Mouse (Mus musculus) midbrain, embryonic 16.5 days (tissue): ENCODE measurements around the gene Mapk3. TPM values are rescaled to one million over a fixed set of nuclear protein-coding genes. Genes with fewer than 3 reads are reported as not detected.
"Not testable (repeated sequence)": the region's sequence is repeated elsewhere in the genome, so short reads cannot be mapped to it uniquely, and the experiment has no call there.

Source experiments
- ATAC-seq: fragments of 200-750 bp; cut with Nextera tagmentation; 2 replicates; pipeline ENCODE4 v1.8.0; 2017; ENCODE audit warnings: moderate TSS enrichment
- H3K27ac ChIP-seq: fragments of 300-500 bp; sonication (generic); 2 replicates; pipeline ENCODE4 v1.5.1; 2014; ENCODE audit warnings: mild to moderate bottlenecking, low read length, mixed read lengths
- H3K27me3 ChIP-seq: fragments of 300-500 bp; sonication (generic); 2 replicates; pipeline ENCODE4 v1.6.1; 2014; ENCODE audit warnings: low read depth, low read length, mixed read lengths; ENCODE audit not compliant: control insufficient read depth, insufficient read depth
- H3K36me3 ChIP-seq: fragments of 300-500 bp; sonication (generic); 2 replicates; pipeline ENCODE4 v1.6.1; 2014; ENCODE audit warnings: mild to moderate bottlenecking, low read length, moderate library complexity, mixed read lengths; ENCODE audit not compliant: control insufficient read depth, insufficient read depth
- H3K4me1 ChIP-seq: fragments of 300-500 bp; sonication (generic); 2 replicates; pipeline ENCODE4 v1.6.1; 2014; ENCODE audit warnings: mild to moderate bottlenecking, low read length, mixed read lengths; ENCODE audit not compliant: control insufficient read depth, insufficient read depth
- H3K4me2 ChIP-seq: fragments of 300-500 bp; sonication (generic); 2 replicates; pipeline ENCODE4 v1.6.1; 2014; ENCODE audit warnings: mild to moderate bottlenecking, low read length, mixed read lengths
- H3K4me3 ChIP-seq: fragments of 300-500 bp; sonication (generic); 2 replicates; pipeline ENCODE4 v1.5.1; 2014; ENCODE audit warnings: low read depth, mild to moderate bottlenecking, low read length, moderate library complexity, mixed read lengths
- H3K9ac ChIP-seq: fragments of 300-500 bp; sonication (generic); 2 replicates; pipeline ENCODE4 v1.6.1; 2014; ENCODE audit warnings: low read depth, low read length, mixed read lengths
- H3K9me3 ChIP-seq: fragments of 300-500 bp; sonication (generic); replicated peaks from 2 replicates; pipeline ENCODE4 v1.6.1; 2014; ENCODE audit warnings: mild to moderate bottlenecking, low read length, mixed read lengths; ENCODE audit not compliant: control insufficient read depth, poor library complexity, severe bottlenecking
- WGBS: fragments of 180-500 bp; shearing (Covaris S2); extraction: QIAGEN DNeasy Blood & Tissue Kit; methylation state at CpG from one replicate; pipeline ENCODE4 v1.1.7; 2014; 5-methylcytosine and 5-hydroxymethylcytosine counted together
- polyA plus RNA-seq: library from polyadenylated mRNA; unstranded; fragments of >200 nt; fragmentation: Nextera tagmentation; extraction: Ambion mirVana; gene quantifications from 2 replicates; pipeline ENCODE4 v1.2.1, GENCODE M21; 2015

Mapk3 gene
- polyA plus RNA-seq, 1 experiment from 2014 or later = 112 TPM

DNA sequence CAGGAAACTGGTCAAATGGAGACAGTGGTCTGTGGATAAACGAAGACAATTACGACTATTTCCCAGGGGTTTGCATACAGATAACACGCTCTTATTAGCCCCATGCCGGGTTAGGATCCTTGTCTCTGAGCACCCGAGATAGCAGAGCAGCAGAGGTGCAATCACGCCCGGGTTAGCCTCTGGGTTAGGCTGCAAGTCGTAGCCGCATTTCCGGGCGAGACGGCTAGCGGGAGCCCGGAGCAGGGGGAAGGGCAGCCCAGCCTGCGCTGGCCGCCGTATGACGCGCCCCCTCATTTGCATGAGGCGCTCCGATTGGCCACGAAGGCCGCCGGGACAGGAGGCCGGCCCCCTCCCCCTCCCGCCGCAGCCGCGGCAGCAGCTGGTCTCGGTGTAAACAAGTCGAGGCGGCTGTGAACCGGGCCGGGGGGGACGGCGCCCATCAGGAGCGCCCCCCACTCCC, 17.2 kb downstream of the Mapk3 start, which contains the start of gene Ypel3:
Ypel3 (plus strand) TSS at position 358 of the 460 bp plus-strand sequence.
- WGBS = under 1% methylated on average over 33 of the region's 37 CpGs
- peak within 1 kb of the TSS; percentile 91 for H3K27ac ChIP-seq
- H3K4me3 ChIP-seq = peak within 1 kb of the TSS; percentile 90
- peaks cover 32% of the 10 kb centered on the region for H3K4me1 ChIP-seq
- H3K36me3 ChIP-seq = no peaks in the 10 kb centered on the region
- peak within 1 kb of the TSS; percentile 96 for H3K9ac ChIP-seq
- H3K4me2 ChIP-seq = peak within 1 kb of the TSS; percentile 95
- ATAC-seq = peak; percentile 86
- H3K9me3 ChIP-seq = no peaks in the 10 kb centered on the region
- no peaks in the 10 kb centered on the region for H3K27me3 ChIP-seq

DNA sequence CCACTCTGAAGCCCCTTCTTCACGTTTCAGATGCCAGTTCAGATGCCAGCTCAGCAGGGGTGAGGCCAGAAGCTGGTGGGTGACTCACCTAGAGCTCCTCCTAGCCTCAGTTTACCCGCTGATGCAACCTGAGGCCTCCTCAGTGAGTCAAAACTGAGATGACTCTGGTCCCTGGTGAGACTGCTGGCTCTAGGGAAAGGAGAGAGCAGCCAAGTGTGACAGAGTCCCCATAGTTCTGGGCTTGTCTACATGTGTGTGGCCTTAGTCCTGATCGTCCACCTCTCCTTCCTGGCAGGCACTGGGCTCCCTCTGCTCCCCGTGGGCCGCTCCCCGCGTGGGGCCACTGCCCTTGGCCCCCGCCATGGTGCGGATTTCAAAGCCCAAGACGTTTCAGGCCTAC, 18.1 kb downstream of the Mapk3 start:
- no peak; the same call in 1 of the 2 replicates for ATAC-seq
- peak overlapping the region; percentile 96 for H3K9ac ChIP-seq

DNA sequence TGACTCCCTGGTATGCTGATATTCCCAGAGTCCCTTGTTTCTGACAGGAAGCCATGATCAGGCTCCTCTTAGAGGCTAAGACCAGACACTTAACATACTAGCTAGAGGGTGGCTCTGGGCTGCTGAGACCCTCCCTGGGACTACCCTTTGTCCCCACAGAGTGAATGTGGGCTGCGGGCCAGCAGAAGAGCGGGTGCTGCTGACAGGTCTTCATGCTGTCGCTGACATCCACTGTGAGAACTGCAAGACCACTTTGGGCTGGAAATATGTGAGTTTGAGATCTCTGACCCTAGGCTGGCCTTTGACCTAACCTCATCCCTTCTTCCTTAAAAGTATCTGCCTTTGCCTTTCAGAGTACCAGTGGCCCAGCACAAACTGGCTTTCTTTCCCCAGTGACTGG, 18.7 kb downstream of the Mapk3 start:
- Histone ChIP-seq H3K4me2 (peak overlapping the region; percentile 95; the same call in 1 of the 2 replicates), H3K27ac (no peak overlapping the region), H3K9ac (peak overlapping the region; percentile 96; the same call in 1 of the 2 replicates), H3K4me1 (peaks cover 32% of the 10 kb centered on the region), H3K27me3 (no peaks in the 10 kb centered on the region), H3K9me3 (no peaks in the 10 kb centered on the region), H3K4me3 (no peak overlapping the region), H3K36me3 (no peaks in the 10 kb centered on the region)
- WGBS = 74% methylated on average over 3 of the region's 3 CpGs
- ATAC-seq = no peak

More for the DNA sequence above, 18.1 kb downstream of the Mapk3 start:
- 37% methylated on average over 10 of the region's 10 CpGs for WGBS
- peak overlapping the region; percentile 90 for H3K4me3 ChIP-seq
- no peaks in the 10 kb centered on the region for H3K9me3 ChIP-seq
- H3K4me2 ChIP-seq = peak overlapping the region; percentile 95
- no peaks in the 10 kb centered on the region for H3K27me3 ChIP-seq
- H3K4me1 ChIP-seq = peaks cover 32% of the 10 kb centered on the region
- H3K27ac ChIP-seq = peak overlapping the region; percentile 91
- H3K36me3 ChIP-seq = no peaks in the 10 kb centered on the region

DNA sequence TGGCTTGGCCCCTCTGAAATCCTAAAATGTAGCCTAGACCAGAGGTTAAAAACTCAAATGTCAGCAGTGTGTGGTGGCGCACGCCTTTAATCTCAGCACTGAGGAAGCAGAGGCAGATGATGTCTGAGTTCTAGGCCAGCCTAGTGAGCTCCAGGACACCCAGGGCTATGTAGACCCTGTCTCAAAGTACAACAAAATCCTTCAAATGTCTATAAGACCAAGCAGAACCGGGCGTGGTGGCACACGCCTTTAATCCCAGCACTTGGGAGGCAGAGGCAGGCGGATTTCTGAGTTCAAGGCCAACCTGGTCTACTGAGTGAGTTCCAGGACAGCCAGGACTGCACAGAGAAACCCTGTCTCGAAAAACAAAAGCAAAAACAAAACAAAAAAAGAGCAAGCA, 19.7 kb downstream of the Mapk3 start:
- H3K9ac ChIP-seq, H3K9me3 ChIP-seq, H3K27me3 ChIP-seq, H3K4me3 ChIP-seq, H3K4me2 ChIP-seq, ATAC-seq, H3K27ac ChIP-seq, H3K36me3 ChIP-seq: not testable (repeated sequence)
- WGBS = 86% methylated on average over 7 of the region's 7 CpGs
- peaks cover 32% of the 10 kb centered on the region for H3K4me1 ChIP-seq

DNA sequence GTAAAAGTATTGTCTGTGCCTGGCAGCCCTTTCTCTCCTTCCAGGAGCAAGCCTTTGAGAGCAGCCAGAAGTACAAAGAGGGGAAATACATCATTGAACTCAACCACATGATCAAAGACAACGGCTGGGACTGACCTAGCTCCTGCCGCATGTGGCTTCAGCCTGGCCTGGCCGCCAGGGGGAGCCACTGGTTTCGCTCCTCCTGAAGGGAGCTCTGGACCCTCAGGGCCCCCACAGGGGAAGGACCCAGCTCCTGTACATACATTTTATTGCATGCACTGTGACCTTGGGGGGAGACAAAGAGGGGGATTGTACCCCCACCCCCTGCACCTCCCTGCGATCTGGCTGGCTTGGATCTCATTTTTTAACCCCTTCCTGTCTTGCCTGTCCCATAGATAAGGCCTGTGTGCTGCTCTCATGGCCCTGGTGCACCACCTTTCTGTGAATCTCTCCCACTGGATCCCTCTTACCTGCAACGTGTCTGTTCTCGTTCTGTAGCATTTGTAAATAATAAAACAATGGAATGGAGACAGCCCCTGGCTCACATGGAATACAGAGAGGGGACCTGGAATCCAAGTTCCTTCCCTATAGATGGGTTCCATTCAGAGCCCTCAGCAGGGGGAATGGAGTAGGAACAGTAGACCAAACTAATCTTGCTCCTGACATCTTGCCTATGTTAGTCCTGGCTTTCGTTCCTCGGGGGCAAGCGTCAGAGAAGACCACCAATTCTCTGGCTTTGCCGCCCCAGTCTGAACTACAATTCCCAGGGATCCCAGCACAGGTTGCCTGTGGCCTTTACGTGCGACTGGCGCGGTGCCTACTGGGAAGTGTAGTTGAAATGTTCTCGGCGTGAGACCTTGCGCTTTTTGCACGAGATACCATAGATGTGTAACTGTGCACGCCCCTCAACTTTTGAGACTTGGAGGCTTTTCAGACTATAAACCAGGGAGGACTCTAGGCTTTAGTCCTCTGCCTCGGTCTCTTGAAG, 20.9 kb downstream of the Mapk3 start:
- peak; percentile 77 for ATAC-seq

DNA sequence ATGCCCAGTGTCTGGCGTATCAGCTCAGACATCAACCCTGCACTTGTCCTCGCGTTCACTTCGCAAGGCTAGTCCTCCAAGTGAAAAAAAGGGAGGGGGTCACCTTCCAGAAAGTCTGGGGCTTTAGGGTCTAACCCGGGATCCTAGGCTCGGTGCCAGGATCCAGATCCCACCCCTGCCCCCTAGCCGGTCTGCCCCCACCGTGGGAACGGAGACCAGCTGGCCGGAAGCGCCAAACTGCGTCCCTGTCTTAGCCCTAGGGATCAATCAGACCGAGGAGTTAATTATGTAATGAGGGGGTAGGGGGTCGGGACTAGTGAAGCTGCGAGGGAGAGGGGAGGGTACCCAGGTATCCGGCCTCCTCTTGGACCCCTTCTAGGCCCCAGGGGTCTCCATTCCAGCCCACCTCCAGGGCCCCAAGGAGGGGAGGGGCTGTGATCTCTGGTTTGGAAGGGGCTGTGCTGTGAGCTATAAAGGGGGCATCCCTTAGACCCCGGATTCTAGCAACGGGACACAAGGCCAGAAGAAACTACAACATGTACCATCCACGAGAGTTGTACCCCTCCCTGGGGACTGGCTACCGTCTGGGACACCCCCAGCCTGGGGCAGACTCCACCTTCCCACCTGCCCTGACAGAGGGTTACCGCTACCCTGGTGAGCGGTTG, 21.7 kb downstream of the Mapk3 start, which contains the start of gene Tbx6:
Tbx6 (plus strand) TSS at position 513 of the 665 bp plus-strand sequence.
- peaks cover 27% of the 10 kb centered on the region for H3K4me1 ChIP-seq
- no peaks in the 10 kb centered on the region for H3K9me3 ChIP-seq
- H3K4me2 ChIP-seq = peak within 1 kb of the TSS; percentile 73
- no peaks in the 10 kb centered on the region for H3K27me3 ChIP-seq
- ATAC-seq = peak; percentile 7; the same call in 1 of the 2 replicates
- WGBS = 6% methylated on average over 22 of the region's 22 CpGs
- peak within 1 kb of the TSS; percentile 69 for H3K9ac ChIP-seq
- H3K36me3 ChIP-seq = peaks cover 14% of the 10 kb centered on the region; the same call in 1 of the 2 replicates
- peak within 1 kb of the TSS; percentile 40 for H3K4me3 ChIP-seq
- H3K27ac ChIP-seq = peak within 1 kb of the TSS; percentile 73

More for the DNA sequence above, 20.9 kb downstream of the Mapk3 start:
- H3K27ac ChIP-seq = peak overlapping the region; percentile 73
- H3K9ac ChIP-seq = peak overlapping the region; percentile 69
- peak overlapping the region; percentile 40 for H3K4me3 ChIP-seq
- peak overlapping the region; percentile 73 for H3K4me2 ChIP-seq
- H3K4me1 ChIP-seq = peaks cover 32% of the 10 kb centered on the region
- no peaks in the 10 kb centered on the region for H3K27me3 ChIP-seq
- under 1% methylated on average over 21 of the region's 21 CpGs for WGBS
- H3K36me3 ChIP-seq = peaks cover 11% of the 10 kb centered on the region; the same call in 1 of the 2 replicates
- H3K9me3 ChIP-seq = no peaks in the 10 kb centered on the region

DNA sequence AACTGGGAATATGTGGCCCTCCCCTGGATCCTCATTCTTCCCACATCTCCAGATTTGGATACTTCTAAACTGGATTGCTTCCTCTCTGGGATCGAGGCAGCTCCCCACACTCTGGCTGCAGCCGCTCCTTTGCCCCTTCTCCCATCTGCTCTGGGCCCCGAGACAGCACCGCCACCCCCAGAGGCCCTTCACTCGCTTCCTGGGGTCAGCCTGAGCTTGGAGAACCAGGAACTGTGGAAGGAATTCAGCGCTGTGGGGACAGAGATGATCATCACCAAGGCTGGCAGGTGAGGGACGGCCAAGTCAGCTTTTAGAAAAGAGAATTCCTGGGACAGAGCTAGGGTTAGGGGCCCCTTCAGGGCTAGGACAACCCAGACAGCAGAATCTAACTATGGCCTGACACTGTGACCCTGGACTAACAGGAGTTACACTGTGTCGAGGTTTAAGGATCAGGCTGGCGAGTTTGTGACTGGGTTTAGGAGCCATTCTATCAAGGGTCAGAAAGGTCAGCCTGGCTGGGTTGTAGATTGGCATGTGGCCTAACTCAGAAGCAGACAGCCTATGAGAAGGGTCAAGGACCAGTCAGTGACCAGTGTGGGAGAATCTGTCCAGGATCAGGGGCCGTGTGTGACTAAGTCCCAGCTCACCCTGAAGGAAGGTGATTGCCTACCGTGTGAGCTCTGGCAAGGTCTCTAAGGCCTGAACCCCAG, 22.4 kb downstream of the Mapk3 start:
- Histone ChIP-seq H3K27ac (no peak overlapping the region), H3K27me3 (no peaks in the 10 kb centered on the region), H3K9ac (peak overlapping the region; percentile 69; the same call in 1 of the 2 replicates), H3K9me3 (no peaks in the 10 kb centered on the region), H3K4me3 (no peak overlapping the region), H3K36me3 (peaks cover 19% of the 10 kb centered on the region), H3K4me1 (peaks cover 26% of the 10 kb centered on the region), H3K4me2 (peak overlapping the region; percentile 73; the same call in 1 of the 2 replicates)
- ATAC-seq = no peak
- 40% methylated on average over 11 of the region's 11 CpGs for WGBS

DNA sequence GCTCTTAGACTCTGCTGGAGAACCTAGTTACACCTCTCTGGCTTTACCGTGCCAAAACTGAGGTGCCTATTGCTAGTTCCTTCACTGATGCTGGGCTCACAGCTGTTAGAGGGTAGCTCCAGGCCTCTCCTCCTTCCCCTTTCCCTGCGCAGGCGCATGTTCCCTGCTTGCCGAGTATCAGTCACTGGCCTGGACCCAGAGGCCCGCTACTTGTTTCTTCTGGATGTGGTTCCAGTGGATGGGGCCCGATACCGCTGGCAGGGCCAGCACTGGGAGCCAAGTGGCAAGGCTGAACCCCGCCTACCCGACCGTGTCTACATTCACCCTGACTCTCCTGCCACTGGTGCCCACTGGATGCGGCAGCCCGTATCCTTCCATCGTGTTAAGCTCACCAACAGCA, 23.3 kb downstream of the Mapk3 start:
- Histone ChIP-seq H3K4me2 (no peak overlapping the region), H3K4me1 (peaks cover 19% of the 10 kb centered on the region), H3K27me3 (no peaks in the 10 kb centered on the region), H3K9me3 (no peaks in the 10 kb centered on the region), H3K36me3 (peaks cover 28% of the 10 kb centered on the region), H3K27ac (no peak overlapping the region), H3K4me3 (no peak overlapping the region), H3K9ac (no peak overlapping the region)
- 87% methylated on average over 13 of the region's 13 CpGs for WGBS
- no peak for ATAC-seq
